Mouse (Mus musculus) midbrain, embryonic 16.5 days (tissue): Measurements from ENCODE around the gene Atat1. TPM values are rescaled to one million over a fixed set of nuclear protein-coding genes. Genes with fewer than 3 reads are reported as not detected.

Experiments used
- ATAC-seq: fragments of 200-750 bp; cut with Nextera tagmentation; 2 replicates; pipeline ENCODE4 v1.8.0; 2017; ENCODE audit warnings: moderate TSS enrichment
- H3K27ac ChIP-seq: fragments of 300-500 bp; sonication (generic); 2 replicates; pipeline ENCODE4 v1.5.1; 2014; ENCODE audit warnings: mild to moderate bottlenecking, low read length, mixed read lengths
- H3K27me3 ChIP-seq: fragments of 300-500 bp; sonication (generic); 2 replicates; pipeline ENCODE4 v1.6.1; 2014; ENCODE audit warnings: low read depth, low read length, mixed read lengths; ENCODE audit not compliant: control insufficient read depth, insufficient read depth
- H3K36me3 ChIP-seq: fragments of 300-500 bp; sonication (generic); 2 replicates; pipeline ENCODE4 v1.6.1; 2014; ENCODE audit warnings: mild to moderate bottlenecking, low read length, moderate library complexity, mixed read lengths; ENCODE audit not compliant: control insufficient read depth, insufficient read depth
- H3K4me1 ChIP-seq: fragments of 300-500 bp; sonication (generic); 2 replicates; pipeline ENCODE4 v1.6.1; 2014; ENCODE audit warnings: mild to moderate bottlenecking, low read length, mixed read lengths; ENCODE audit not compliant: control insufficient read depth, insufficient read depth
- H3K4me2 ChIP-seq: fragments of 300-500 bp; sonication (generic); 2 replicates; pipeline ENCODE4 v1.6.1; 2014; ENCODE audit warnings: mild to moderate bottlenecking, low read length, mixed read lengths
- H3K4me3 ChIP-seq: fragments of 300-500 bp; sonication (generic); 2 replicates; pipeline ENCODE4 v1.5.1; 2014; ENCODE audit warnings: low read depth, mild to moderate bottlenecking, low read length, moderate library complexity, mixed read lengths
- H3K9ac ChIP-seq: fragments of 300-500 bp; sonication (generic); 2 replicates; pipeline ENCODE4 v1.6.1; 2014; ENCODE audit warnings: low read depth, low read length, mixed read lengths
- H3K9me3 ChIP-seq: fragments of 300-500 bp; sonication (generic); replicated peaks from 2 replicates; pipeline ENCODE4 v1.6.1; 2014; ENCODE audit warnings: mild to moderate bottlenecking, low read length, mixed read lengths; ENCODE audit not compliant: control insufficient read depth, poor library complexity, severe bottlenecking
- WGBS: fragments of 180-500 bp; shearing (Covaris S2); extraction: QIAGEN DNeasy Blood & Tissue Kit; methylation state at CpG from one replicate; pipeline ENCODE4 v1.1.7; 2014; 5-methylcytosine and 5-hydroxymethylcytosine counted together
- polyA plus RNA-seq: library from polyadenylated mRNA; unstranded; fragments of >200 nt; fragmentation: Nextera tagmentation; extraction: Ambion mirVana; gene quantifications from 2 replicates; pipeline ENCODE4 v1.2.1, GENCODE M21; 2015

Atat1 gene
- polyA plus RNA-seq, 1 experiment from 2014 or later, result 465 TPM

DNA sequence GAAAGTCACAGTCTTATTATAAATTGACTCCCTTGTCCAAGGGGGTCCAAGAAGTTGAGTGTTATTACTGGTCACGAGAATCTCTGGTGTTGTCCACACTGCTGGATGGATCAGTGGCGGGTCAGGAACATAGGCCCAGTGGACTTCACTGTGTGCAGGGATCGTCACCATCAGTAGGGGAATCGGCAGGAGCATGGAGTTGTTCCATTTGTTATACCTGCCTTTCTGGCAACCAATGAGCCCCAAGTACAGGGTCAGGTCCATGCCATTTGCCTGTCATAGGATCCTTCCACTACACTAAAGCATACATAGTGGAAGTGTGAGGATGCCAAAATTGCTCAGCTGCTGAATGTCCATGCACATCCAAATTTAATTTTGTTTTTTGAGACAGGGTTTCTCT is 22.7 kb upstream of the Atat1 start:
- Histone ChIP-seq H3K27ac (no peak overlapping the region), H3K4me2 (no peak overlapping the region), H3K9me3 (no peaks in the 10 kb centered on the region), H3K4me3 (no peak overlapping the region), H3K27me3 (no peaks in the 10 kb centered on the region), H3K4me1 (no peaks in the 10 kb centered on the region), H3K36me3 (peaks cover 26% of the 10 kb centered on the region), H3K9ac (no peak overlapping the region)
- 91% methylated on average over 4 of the region's 4 CpGs for WGBS
- no peak for ATAC-seq

DNA sequence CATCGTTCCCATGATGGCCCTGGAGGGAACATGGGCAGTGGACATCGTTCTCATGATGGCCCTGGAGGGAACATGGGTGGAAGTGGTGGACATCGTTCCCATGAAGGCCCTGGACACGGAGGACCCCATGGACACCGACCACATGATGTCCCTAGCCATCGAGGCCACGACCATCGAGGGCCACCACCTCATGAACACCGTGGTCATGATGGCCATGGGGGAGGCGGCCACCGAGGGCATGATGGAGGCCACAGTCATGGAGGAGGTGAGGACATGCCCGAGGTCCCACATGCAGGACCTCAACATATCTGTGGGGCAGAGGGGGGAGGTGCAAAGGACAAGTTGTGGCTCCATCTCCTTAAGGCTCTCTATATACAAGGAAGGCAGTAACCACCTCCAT is 20.8 kb upstream of the Atat1 start:
- Histone ChIP-seq H3K9me3 (no peaks in the 10 kb centered on the region), H3K9ac (no peak overlapping the region), H3K4me1 (no peaks in the 10 kb centered on the region), H3K27me3 (no peaks in the 10 kb centered on the region), H3K27ac (no peak overlapping the region), H3K36me3 (peaks cover 38% of the 10 kb centered on the region), H3K4me2 (no peak overlapping the region), H3K4me3 (no peak overlapping the region)
- ATAC-seq, result no peak
- 95% methylated on average over 12 of the region's 12 CpGs for WGBS

DNA sequence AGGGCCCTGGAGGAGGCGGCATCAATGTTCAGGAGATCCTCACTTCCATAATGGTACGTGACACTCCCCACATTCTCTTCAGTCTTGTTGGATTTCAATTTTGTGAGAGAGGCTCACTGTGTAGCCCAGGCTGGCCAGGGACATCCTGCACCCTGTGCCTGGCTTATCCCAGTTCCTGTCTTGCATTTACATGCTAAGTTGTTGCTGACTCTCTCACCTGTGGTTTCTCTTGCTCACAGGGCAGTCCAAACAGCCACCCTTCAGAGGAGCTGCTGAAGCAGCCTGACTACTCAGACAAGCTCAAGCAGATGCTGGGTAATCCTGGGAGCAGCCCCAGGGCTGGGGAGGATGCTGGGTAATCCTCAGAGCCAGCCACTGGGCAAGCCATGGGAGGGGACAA is 19.7 kb upstream of the Atat1 start:
- Histone ChIP-seq H3K4me2 (no peak overlapping the region), H3K27me3 (no peaks in the 10 kb centered on the region), H3K4me3 (no peak overlapping the region), H3K9ac (no peak overlapping the region), H3K36me3 (peaks cover 47% of the 10 kb centered on the region), H3K27ac (no peak overlapping the region), H3K9me3 (no peaks in the 10 kb centered on the region), H3K4me1 (no peaks in the 10 kb centered on the region)
- ATAC-seq, result no peak
- WGBS, result 93% methylated on average over 2 of the region's 2 CpGs

DNA sequence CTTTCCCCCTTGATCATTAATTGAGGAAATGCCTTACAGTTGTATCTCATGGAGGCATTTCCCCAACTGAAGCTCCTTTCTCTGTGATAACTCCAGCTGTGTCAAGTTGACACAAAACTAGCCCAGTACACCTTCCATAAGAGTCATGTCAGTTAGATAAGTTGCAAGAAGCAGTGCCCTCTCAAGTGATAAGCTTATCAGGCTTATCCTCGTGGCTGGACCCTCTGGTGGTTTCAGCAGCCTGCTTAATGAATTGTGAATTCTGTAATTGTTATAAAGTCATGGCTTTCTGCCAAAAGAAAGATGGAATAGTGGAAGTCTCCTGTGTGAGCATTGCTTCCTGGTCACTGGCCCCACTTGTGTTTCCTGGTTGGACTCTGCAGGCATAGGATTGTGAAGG is 17.6 kb upstream of the Atat1 start:
- peaks cover 45% of the 10 kb centered on the region for H3K36me3 ChIP-seq
- ATAC-seq, result no peak
- H3K9ac ChIP-seq, result no peak overlapping the region
- H3K4me2 ChIP-seq, result no peak overlapping the region
- H3K4me1 ChIP-seq, result peaks cover 1% of the 10 kb centered on the region; the same call in 1 of the 2 replicates
- H3K27me3 ChIP-seq, result no peaks in the 10 kb centered on the region
- H3K9me3 ChIP-seq, result no peaks in the 10 kb centered on the region
- no peak overlapping the region for H3K27ac ChIP-seq
- H3K4me3 ChIP-seq, result no peak overlapping the region
- WGBS, result 66% methylated on average over 1 of the region's 1 CpGs

DNA sequence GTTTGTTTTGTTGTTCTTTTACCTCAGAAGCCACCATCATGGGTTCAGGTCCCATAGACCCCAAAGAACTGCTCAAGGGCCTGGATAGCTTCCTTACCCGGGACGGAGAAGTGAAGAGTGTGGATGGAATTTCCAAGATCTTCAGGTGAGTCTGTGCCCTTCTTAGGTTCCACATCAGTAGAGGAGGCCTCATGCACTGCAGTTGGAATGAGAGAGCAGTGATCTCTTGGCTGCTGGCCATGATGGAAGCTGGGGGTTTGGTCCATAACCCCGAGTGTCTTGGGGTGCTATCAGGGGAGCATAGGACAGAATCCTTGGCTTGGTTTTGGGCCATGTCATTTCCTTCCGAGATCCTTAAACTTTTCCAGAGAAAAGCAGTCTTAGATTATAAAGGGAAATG is 13.4 kb upstream of the Atat1 start:
- no peak for ATAC-seq
- H3K9me3 ChIP-seq, result no peaks in the 10 kb centered on the region
- H3K4me3 ChIP-seq, result no peak overlapping the region
- H3K4me2 ChIP-seq, result no peak overlapping the region
- WGBS, result 93% methylated on average over 4 of the region's 4 CpGs
- peaks cover 30% of the 10 kb centered on the region for H3K4me1 ChIP-seq
- H3K36me3 ChIP-seq, result peaks cover 28% of the 10 kb centered on the region
- no peak overlapping the region for H3K9ac ChIP-seq
- no peaks in the 10 kb centered on the region for H3K27me3 ChIP-seq
- no peak overlapping the region for H3K27ac ChIP-seq

DNA sequence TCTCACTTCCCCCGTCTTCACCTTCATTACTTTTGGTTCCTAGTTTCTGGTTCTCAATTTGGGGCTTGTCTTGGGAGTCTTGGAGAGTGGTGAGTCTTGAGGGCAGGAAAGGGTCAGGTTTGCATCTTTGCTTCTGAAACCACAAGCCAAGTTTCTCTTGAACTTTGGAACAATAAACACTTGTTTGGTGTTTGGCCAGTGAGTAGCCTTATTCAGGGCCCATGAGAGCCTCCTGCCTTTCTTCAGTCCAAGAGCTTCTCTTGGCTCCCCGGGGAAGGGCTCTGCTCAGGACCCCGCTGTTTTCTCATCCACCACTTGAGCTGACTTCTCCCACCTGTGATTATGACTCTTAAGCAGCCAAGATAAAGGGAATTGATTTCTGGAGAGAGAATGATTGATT is 12.7 kb upstream of the Atat1 start:
- Histone ChIP-seq H3K4me3 (no peak overlapping the region), H3K9ac (no peak overlapping the region), H3K27me3 (no peaks in the 10 kb centered on the region), H3K4me2 (no peak overlapping the region), H3K9me3 (no peaks in the 10 kb centered on the region), H3K36me3 (peaks cover 21% of the 10 kb centered on the region), H3K4me1 (peaks cover 30% of the 10 kb centered on the region), H3K27ac (no peak overlapping the region)
- 90% methylated on average over 3 of the region's 3 CpGs for WGBS
- no peak for ATAC-seq

DNA sequence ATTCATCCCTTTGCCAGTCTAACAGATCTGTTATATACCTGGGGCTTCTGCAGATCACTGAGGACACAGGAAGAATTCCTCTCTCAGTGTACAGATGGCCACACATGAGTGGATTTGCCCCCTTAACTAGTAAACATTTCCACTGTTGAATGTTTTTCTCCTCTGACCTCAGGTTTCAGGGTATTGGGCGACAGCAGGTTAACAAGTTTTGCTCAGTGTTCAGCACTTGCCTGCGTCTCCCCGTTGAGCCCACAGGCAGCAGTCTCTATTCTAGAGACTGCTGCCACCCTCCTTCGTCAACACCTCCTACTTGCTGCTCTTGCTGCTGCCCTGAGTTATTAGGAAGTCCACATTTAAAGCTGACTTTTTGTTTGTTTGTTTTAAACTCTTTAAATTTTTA is 11.8 kb upstream of the Atat1 start:
- no peaks in the 10 kb centered on the region for H3K27me3 ChIP-seq
- WGBS, result 87% methylated on average over 4 of the region's 4 CpGs
- ATAC-seq, result no peak

DNA sequence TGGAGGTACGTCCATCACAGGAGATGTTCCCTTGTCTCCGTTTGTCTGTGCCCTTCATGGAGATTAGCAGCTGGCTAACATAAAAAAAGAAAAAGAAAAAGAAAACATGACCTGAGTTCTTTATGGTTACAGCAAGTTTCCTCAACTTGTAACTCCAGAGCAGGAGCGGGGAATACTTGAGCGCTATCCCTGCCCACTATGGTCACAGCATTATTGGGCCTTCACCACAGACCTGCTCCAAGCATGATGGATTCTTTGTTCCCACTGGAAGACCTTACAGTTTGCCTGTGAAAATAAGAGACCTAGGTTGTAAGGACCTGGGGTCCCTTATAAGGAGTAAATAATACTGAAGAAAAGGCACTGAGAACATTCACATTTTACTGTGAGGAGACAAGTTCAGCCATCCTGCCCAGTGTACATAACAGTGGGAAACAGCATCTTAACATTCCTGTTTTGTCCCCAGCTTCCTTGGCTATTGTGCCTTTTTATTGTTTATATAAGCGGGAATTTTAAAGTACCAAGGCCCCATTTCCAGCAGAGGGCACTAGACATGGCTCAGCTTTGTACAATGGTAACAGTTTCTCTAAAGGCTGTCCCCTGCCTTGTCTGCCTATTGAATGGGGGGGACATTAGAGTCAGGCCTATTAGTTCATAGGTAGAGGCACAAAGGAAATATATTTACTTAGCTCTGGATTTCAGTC is 11.1 kb upstream of the Atat1 start:
- peak overlapping the region; percentile 93 for H3K4me2 ChIP-seq
- H3K4me1 ChIP-seq, result peaks cover 30% of the 10 kb centered on the region
- no peaks in the 10 kb centered on the region for H3K27me3 ChIP-seq
- H3K4me3 ChIP-seq, result no peak overlapping the region
- WGBS, result 64% methylated on average over 5 of the region's 5 CpGs
- H3K9me3 ChIP-seq, result no peaks in the 10 kb centered on the region
- H3K9ac ChIP-seq, result peak overlapping the region; percentile 22; the same call in 1 of the 2 replicates
- H3K36me3 ChIP-seq, result peaks cover 10% of the 10 kb centered on the region
- peak overlapping the region; percentile 99 for H3K27ac ChIP-seq
- ATAC-seq, result no peak

More for the DNA sequence above, 11.8 kb upstream of the Atat1 start:
- Histone ChIP-seq H3K4me2 (no peak overlapping the region), H3K36me3 (peaks cover 17% of the 10 kb centered on the region), H3K27ac (no peak overlapping the region), H3K9ac (0 out of 2 replicates have a peak overlapping the region, but pooled peaks have one; percentile 5), H3K4me3 (no peak overlapping the region), H3K9me3 (no peaks in the 10 kb centered on the region), H3K4me1 (peaks cover 30% of the 10 kb centered on the region)

DNA sequence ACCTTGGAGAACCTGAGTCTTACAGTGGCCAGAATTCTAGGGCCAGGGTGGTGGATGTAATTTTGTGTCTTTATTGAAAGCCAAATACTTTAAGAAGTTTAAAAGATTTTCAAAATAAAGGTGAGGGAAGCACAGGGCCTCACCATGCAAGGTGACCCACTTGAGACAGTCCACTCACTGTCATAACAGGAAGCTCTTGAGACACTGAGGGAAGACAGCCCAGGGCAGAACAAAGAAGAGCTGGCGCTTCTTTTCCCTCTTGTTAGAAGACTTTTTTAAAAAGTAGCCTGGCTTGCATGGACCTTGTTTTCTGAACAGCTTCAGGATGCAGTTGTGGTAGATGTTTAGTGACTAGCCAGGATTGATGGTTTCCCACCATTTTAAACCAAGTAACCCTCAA is 10.5 kb upstream of the Atat1 start:
- Histone ChIP-seq H3K4me1 (peaks cover 34% of the 10 kb centered on the region), H3K4me2 (peak overlapping the region; percentile 93), H3K4me3 (peak overlapping the region; percentile 66), H3K9me3 (no peaks in the 10 kb centered on the region), H3K27ac (peak overlapping the region; percentile 99), H3K27me3 (no peaks in the 10 kb centered on the region), H3K9ac (peak overlapping the region; percentile 75), H3K36me3 (peaks cover 9% of the 10 kb centered on the region)
- 76% methylated on average over 1 of the region's 1 CpGs for WGBS
- ATAC-seq, result no peak
